Mouse (Mus musculus) cerebral cortex, adult 2 months (tissue): ENCODE results near the gene Smpd3.

ENCODE experiments used
- WGBS: fragments of 180-500 bp; shearing (Covaris S2); methylation state at CpG from one replicate; pipeline ENCODE4 v1.1.7; 2018; 5-methylcytosine and 5-hydroxymethylcytosine counted together

Gene Smpd3

DNA sequence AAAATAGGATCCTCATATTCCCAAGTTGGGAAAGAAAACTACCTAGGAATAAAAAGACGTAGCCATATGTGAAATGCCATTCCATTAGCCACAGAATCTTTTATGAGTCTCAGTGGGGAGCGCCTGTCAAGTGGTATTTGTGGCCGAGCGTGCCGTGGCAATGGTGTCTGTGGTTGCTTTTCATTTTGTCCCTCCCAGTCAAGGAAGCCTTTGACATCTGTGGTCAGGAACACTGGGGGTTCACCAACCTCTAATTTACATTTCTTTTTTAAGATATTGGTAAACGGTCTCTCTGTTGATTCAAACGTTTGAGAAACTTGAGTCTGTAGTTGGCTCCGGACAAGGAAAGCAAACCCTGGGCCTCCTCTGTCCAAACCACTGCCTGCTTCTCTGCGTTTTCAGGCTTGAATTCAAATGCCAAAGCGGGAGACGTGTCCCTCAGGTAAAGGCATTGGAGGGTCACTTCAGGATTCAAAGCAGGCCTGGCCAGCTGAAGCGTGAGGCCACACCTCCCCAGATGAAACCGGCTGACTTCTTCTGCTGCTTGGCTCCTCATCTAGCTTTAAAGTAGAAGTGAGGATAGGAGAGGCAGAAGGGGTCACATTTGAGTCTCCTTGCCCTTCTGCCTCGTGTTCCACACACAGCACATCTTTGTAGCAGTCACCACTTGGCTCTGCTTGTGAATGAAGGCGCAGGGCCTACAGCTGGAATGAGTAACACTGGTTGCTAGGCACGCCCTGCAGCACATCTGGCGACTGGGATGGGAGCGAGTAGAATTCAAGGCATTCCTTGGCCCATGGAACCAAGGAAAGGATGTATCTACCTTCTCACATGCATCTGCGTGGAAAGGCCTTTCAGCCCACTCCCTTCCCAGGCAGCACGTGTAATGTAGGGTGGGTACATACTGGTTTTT is 45.0 kb downstream of the Smpd3 start:
- 66% methylated on average over 20 of the region's 20 CpGs for WGBS

DNA sequence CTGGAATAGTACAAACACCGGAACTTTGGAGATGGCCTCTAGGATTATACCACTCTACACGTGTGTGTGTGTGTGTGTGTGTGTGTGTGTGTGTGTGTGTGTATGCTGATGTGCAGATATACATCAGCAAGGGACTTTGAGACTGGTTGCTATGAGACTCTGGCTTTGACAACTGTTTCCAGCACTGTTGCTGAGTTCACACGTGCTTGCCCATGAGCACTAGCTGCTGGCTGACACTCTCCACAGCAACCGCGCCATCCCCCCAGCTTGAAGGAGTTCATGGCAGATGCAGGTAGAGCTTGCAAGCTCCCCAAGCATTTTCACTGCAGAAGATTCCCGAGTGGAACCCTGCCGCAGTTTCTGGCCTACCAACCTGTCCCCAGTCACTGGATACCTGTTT is 48.3 kb downstream of the Smpd3 start:
- WGBS: 45% methylated on average over 7 of the region's 7 CpGs

DNA sequence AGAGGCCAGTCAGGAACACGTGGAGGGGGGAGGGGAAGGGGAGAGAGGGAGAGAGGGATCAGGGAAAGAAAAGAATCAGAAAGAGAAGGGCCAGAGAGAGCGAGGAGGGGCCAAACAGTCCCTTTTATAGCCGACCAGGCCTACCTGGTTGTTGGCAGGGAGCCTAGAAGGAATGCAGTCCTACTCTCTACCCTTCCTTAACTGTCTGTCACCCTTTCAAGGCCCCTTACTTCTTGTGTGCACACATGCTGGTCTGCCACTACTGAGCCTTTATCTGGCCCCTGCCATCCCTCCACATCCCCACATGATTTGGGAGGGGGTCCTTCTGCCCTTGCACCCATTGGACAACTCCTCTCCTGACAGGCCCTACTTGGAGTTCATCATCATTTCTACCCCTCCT is 49.1 kb downstream of the Smpd3 start:
- 35% methylated on average over 3 of the region's 3 CpGs for WGBS

DNA sequence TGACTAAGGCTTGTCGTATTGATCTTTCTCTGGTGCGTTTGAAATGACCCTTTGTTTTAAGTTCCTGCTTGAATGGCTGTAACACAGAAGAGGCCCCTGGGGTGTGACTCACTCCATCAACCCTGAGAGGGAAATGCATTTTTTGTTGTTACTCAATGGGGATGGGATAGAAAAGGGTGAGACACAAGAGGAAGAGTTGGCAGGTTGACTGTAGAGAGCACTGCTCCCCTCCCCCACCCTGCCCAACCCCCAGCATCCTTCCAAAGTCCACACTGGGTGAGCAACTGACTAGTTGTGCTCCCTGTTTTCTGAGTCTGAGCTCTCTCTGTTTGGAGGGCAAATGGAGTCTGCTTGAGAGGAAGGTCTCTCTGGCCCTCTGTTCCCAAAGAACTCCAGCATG is 50.3 kb downstream of the Smpd3 start:
- WGBS: 62% methylated on average over 2 of the region's 2 CpGs

DNA sequence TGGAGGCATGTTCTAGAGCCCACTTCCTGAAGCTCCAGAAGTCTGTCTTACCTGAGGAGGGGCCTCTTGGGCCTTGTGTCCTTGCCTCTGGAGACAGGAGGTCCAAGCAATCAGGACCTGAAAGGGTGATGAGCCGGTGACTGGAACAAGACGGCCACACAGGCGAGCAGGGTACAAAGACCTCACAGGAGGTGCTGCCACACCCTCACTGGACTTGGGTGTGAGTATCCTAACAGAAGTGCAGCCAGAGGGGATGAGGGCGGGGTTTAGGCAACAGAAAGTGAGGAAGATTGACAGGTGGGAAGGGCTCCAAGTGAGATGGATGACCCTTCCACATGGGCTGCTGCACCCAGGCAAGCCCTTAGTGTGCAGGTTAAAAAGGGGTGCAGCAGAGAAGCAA is 56.9 kb downstream of the Smpd3 start:
- WGBS: 68% methylated on average over 4 of the region's 4 CpGs

DNA sequence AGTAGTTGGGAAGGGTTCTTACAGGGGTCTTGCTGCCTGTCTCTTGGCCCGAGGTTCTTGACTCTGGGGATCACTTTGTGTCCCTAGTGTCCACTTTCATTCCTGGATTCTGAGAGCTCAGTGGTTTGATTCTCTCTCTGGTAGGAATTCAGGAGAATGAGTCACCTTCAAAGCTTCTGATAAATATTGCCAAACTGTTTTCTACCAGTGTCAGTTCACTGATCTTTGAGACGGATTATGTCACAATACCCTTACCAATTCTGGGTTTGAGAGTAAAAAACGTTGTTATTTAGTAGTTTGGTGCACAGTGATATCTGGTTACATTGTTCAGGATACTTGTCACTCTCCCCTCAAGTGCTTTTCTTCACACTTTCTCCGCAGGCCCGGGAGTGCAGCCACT is 57.6 kb downstream of the Smpd3 start:
- WGBS: 71% methylated on average over 5 of the region's 5 CpGs

DNA sequence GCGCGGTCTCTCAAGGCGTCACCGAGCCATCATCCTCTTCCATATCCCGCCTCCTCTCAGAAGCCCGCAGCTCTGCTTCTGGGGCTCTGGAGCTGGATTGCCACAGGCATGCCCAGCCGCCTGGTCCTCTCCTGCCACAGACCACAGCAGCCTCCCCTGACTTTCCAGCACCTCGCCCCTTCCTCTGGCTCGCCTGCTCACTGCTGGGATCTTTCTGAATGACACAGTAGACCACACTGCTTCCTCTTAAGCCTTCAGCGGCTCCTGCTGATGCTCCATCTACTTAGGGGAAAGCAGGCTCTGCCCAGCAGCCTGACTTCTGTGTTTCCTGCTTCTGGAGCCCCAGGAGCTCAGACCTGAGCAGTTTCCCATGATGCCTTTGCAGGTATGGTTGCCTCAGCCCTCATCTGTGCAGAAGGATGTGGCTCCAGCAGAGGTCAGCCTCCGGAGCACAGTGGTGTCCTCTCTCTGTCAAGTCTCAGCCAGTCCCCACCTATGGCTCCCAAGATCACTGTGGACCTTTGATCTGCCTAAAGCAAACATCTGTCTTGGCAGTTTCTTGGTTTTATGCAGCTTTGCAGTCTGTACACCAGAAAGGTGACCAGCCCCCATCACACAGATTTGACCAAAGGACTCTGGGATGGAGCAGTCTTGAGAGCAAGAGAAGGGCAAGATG is 59.3 kb downstream of the Smpd3 start:
- WGBS: 92% methylated on average over 11 of the region's 11 CpGs

DNA sequence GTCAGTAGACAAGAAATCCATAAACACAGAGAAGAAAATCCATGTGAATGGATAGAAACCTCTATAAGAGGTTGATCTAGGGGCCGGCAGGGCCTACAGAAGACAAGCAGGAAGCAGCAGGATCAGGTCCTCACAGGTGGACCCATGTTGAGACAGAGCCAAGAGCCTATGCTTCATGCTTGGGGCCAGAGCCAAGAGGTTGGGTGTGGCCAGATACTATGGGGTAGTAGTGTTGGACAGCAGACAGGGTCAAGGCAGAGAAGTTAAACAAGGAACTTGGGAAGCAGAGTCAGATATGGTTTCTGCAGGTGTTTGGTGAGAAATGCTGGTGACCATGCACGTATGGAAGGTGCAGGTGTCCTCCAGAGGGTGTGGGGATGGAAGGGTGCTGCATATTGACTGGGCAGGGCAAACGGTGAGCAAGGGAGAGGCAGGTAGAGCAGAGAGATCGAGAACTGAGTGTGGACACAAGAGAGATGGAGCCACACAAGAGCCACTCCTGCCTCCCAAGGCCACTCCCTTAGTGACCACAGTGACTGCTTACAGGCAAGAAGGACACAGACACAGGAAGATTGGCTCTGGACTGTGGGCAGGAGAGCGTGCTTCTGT is 61.0 kb downstream of the Smpd3 start:
- WGBS: 91% methylated on average over 5 of the region's 5 CpGs

DNA sequence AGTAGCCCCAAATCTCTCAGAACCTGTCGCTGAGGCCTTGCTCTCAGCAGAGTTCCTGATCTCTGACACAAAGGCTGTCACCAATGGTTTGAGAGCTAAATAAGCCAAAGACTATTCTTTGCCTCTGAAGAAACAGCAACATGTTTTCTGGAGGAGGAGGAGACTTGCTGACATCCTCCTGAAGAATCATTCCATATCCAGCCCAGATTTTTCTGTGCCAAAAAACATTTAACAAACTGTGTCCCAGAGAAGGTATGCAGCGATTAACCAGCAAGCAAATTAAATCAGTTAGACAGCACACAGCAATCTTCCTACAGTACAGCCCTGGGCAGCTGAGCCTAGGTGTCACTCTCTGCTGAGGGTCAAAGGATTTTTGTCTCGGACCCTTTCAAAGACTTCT is 64.3 kb downstream of the Smpd3 start:
- WGBS: 60% methylated on average over 3 of the region's 3 CpGs

DNA sequence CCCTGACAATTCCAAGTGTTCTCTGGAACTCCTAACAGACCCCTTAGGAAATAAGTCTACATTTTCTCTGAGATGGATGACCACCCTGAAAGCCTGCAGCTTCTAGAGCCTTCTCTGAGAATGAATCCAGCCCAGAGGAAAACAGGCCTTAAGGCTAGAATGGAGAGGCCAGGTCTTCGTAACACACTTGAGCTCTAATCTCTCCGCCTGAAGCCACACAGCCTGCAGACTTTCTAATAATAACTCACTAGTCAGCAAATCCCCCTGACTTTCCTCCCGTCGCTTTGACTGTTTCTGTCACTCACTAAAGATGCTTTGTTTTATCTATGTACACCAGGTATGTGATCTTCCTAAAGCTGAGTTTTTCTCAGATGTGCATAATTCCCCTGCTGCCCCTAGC is 66.4 kb downstream of the Smpd3 start:
- WGBS: 44% methylated on average over 4 of the region's 4 CpGs

DNA sequence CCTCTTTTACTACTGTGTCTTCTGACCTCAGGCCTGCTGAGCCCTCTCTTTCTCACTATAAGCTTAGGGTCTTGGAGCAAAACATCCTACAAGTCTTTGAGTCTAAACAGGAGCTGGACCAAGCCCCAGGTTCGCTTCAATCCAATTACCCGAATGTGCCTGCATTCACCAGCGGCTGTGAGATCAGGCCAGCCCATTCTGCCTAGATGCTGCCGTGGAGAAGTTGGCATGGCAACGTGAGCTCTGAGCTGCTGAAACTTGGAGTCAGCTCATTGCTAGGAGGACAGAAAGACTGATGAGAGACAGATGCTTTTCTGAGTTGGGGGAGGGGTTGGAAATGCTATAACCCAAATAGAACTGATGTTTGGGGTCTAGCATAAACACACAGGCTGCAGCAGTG is 67.0 kb downstream of the Smpd3 start:
- 18% methylated on average over 5 of the region's 5 CpGs for WGBS

DNA sequence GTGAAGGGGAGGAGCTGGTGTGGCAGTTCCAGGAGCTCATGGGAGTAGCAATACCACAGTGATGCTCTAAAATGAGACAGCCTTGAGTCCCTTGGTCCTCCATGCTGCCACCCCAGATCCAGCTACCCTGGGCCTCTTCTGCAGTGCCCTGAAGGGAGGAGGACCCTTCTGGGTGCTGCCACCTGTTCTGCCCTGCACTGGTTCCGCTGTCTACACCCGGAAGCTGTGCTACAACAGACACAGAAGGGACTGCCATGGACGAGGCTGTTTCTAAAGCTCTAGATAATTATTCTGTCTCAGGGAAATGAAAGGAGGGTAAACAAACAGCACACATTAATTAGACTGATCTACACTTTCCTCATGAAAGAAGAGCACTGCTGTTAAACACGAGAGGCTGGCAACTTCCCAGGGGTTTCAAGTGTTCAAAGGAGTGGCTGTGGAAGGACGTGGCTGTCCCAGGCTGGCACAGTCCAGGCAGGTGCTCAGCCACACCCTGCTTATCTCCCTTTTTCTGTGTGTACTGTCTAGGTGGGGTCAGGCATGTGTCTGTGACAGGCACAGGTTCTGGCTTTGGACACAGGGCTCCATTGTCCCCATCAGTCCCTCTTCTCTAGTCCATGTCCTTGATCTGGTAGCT is 69.0 kb downstream of the Smpd3 start:
- 51% methylated on average over 5 of the region's 5 CpGs for WGBS

DNA sequence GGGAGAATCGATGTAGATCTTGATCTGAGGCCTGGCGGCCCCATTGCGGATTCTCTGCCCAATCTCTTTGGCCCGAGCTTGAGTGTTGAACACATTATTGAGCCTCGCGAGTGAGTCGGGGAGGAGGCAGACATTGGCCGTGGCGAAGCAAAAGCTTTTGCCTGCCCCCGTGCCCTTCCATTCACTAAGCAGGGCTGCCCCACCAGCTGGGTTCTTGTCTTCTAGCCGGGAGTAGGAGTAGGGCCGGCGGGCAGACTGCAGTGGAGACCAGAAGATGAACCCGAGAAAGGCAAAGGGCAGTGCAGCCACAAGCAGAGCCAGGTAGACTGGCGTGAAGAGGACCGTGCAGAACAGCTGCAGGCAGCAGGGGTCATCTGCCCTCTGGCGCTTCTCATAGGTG is 72.4 kb downstream of the Smpd3 start:
- WGBS: 87% methylated on average over 17 of the region's 17 CpGs

DNA sequence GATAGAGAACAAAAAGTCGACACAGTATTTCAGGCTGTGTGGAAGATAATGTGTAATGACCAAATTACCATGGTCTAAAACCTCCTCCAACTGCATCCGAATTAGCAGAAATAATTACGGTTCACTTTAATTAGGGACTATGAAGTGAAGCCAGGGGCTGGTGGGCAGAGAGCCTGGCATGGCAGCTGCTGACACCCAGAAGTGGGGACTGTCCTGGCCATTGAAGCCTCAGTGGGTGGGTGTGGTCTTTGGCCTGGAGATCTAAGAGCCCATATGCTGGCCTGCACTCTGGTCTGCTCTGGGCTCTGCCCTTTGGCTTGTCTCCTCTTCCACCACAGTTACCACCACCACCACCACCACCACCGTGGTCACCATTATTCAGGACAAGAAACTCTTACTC is 73.9 kb downstream of the Smpd3 start:
- 53% methylated on average over 4 of the region's 4 CpGs for whole genome bisulfite sequencing

DNA sequence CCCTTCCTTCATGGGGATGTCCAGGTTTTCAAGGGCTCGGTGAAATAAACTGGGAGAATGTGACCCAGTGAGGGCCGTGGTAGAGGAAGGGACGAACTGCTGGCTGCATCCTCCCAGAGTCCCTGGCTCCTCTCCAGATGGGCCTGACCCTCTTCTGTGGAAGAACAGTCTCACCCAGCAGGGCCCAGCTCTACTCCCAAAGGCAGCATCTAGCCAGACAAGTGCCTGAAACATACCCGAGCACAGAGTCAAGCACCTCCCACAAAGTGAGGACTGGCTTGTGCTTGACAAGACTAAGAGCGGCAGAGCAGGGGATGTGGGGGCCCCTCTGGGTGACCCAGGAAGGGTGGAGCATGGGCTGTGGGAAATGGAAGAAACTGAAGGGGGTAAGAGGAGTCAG is 75.4 kb downstream of the Smpd3 start:
- 39% methylated on average over 5 of the region's 5 CpGs for WGBS

DNA sequence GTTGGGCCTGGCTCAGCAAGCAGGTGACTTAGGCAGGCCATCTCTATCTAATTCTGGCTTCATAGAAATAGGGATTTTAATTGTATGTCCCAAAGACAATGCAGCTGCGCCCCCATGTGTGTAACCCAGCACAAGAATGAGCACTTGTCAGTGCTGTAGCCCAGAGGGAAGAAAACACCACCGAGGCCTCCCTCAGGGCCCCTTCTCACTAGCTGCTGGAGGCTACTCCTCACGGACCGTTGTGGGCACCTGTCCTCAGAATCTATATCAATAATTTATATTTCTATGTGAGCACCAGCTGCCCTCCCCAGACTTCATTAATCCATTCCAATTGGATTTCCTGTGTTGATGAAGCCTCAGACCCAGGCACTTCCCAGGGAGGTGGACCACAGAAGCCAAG is 76.9 kb downstream of the Smpd3 start:
- 90% methylated on average over 4 of the region's 4 CpGs for WGBS

DNA sequence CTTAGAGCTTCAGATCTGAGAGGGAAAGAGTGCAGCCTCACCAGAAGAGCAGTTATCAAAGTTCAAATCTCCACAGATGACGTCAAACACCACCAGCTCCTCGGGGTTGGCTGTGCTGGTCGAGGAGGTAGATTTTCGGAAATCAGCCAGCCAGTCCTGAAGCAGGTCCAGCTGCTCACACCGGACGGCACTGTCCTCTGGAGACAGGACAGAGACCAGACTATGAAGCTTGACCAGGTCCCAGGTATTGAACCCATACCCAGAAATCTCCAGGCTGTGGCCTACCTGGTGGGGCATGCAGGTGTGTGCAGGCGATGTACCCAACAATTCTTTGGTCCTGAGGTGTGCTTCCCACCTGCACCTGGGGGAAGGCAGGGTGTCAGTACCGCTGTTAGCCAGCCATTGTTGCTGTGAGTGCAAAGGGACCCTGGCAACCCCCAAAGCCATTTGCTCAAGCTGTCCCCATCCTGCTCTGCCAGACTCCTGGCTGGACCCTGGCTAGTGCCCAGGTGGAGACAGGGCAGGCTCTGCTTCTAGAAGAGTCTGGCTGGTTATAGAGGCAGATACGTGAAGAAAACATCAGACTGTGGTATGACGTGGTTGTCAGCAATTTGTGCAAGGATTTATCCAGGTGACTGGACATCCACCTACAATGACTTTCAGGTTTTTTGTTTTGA is 78.1 kb downstream of the Smpd3 start:
- 93% methylated on average over 10 of the region's 10 CpGs for WGBS

DNA sequence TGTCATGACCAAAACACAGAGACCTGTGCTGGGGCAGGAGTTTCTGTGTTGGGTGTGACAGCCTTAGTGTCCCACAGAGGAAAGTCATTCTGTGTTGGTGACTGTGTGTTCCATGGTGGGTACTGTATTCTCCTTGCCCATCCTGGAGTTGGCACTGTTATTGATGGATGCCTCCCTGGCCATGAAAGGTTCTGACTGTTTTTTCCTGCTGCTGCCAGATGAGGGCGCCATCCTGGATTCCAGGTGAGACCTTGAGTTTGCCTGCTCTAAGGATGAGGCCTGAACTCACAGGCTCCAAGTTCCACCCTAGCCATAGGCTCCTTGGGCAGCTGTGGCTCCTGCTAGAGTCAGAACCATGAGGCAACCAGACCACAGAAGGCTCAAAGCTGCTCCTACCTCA is 79.6 kb downstream of the Smpd3 start:
- WGBS: 19% methylated on average over 1 of the region's 1 CpGs

DNA sequence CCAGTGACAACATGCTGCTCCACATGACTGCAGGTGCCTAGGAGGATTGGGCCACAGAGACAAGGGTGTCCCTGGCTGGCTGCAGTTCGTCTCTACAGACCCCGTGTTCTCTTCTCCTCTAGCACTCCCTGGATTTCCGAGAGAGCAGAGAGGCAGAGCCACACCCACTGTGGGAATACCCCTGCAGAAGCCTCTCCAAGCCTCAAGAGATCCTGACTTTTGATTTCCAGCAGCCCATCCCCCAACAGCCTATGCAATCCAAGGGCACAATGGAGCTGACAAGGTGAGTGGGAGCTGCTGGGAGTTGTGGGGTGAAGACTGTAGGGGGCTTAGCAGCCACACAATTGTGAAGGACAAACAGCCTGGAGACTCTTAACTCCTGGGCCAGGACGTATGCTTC is 87.6 kb downstream of the Smpd3 start:
- WGBS: 46% methylated on average over 4 of the region's 4 CpGs

DNA sequence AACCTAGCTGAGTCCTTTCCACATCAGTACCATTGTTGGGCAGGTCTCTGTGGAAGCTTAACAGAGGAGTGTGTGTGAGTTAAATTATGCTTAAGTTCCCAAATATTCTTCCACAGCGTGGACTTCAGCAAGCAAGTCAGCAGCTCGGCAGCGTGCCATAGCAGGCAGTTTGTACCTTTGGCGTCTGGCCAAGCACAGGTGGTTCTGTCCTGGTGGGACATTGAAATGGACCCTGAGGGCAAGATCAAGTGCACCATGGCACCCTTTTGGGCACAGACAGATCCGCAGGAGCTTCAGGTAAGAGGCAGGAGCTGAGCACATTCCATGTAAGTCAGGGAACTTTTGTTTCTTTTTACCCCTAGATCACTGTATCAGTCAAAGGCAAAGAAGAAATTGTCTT is 100.7 kb downstream of the Smpd3 start:
- WGBS: 80% methylated on average over 5 of the region's 5 CpGs

DNA sequence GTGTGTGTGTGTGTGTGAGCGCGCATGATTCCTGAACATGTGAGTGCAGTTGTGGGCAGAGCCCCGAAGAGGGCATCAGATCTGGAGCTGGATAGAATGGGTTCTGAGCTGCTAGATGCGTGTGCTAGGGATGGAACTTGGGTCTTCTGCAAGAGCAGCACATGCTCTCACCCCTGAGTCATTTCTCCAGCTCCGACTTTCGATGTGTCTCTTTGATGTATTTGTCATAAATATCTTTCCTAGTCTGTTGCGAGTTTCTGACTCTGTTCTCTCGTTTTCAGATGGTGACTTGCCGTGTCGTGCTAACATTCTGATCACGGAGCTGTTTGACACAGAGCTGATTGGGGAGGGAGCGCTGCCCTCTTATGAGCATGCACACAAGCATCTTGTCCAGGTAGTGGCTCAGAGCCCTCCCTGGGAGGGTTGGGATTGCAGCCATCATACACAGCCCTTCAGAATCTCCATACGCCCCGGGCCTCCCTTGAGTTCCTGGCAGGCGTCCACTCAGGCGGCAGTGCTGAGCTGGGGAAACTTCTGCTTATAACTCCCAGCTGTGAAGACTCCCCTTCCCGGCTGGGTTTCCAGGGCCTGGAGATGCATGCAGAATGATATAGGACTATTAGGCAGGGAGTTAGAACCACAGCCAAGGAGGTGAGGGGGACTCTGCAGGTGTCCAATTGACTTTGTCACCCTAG is 103.1 kb downstream of the Smpd3 start:
- 65% methylated on average over 17 of the region's 17 CpGs for WGBS
